Mouse (Mus musculus) cortical plate, adult 2 months (tissue): ENCODE measurements around the gene Ndufa3. TPM values are rescaled to one million over a fixed set of nuclear protein-coding genes. Genes with fewer than 3 reads are reported as not detected.
"Not testable (repeated sequence)": the region's sequence is repeated elsewhere in the genome, so short reads cannot be mapped to it uniquely, and the experiment has no call there.

Experiments
- H3K27ac ChIP-seq: fragments of 200-500 bp; 2 replicates; pipeline ENCODE4 v1.5.1; 2012; ENCODE audit warnings: low read length, control low read depth, inconsistent platforms; ENCODE audit not compliant: insufficient read depth
- H3K4me1 ChIP-seq: fragments of 200-500 bp; 2 replicates; pipeline ENCODE4 v1.6.1; 2011; ENCODE audit warnings: low read length; ENCODE audit not compliant: control insufficient read depth, insufficient read depth
- H3K4me3 ChIP-seq: fragments of 200-500 bp; 2 replicates; pipeline ENCODE4 v1.5.1; 2011; ENCODE audit warnings: mild to moderate bottlenecking, low read length, control low read depth; ENCODE audit not compliant: insufficient read depth
- CTCF ChIP-seq: fragments of 200-500 bp; IDR thresholded peaks from 2 replicates; pipeline ENCODE4 v1.5.1; 2011; ENCODE audit warnings: mild to moderate bottlenecking, control low read depth, low read length; ENCODE audit not compliant: insufficient read depth; ENCODE audit errors: extremely low read depth
- POLR2A ChIP-seq: fragments of 200-500 bp; IDR thresholded peaks from 2 replicates; pipeline ENCODE4 v1.6.1; 2011; ENCODE audit warnings: mild to moderate bottlenecking, low read length, control low read depth; ENCODE audit not compliant: insufficient read depth; ENCODE audit errors: extremely low read depth
- polyA plus RNA-seq: library from polyadenylated mRNA; depleted of rRNA; stranded (reverse); fragments of >200 nt; gene quantifications from 2 replicates; pipeline ENCODE4 v1.2.3, GENCODE M21; 2012; rRNA removed

Ndufa3 gene
- polyA plus RNA-seq, result 366 and 413 TPM in 2 replicates

GRCm38 (mm10) chr7:3617242-3617995 is at the start of gene Ndufa3:
Ndufa3 (plus strand) TSS chr7:3617373.
- H3K4me1 ChIP-seq, result 0 out of 2 replicates have a peak, but pooled peaks cover 2% of the 10 kb centered on the region
- H3K27ac ChIP-seq, result peak within 1 kb of the TSS; percentile 71
- TF ChIP-seq POLR2A, result peak; percentile 91
- TF ChIP-seq CTCF, result no peak
- peak within 1 kb of the TSS; percentile 88 for H3K4me3 ChIP-seq

- TF ChIP-seq POLR2A, result no peak
- TF ChIP-seq CTCF, result no peak
- no peak overlapping the region for H3K27ac ChIP-seq
- H3K4me1 ChIP-seq, result no peaks in the 10 kb centered on the region
- no peak overlapping the region for H3K4me3 ChIP-seq
These were observed 47.4 kb upstream of the Ndufa3 start for GRCm38 (mm10) chr7:3569725-3570124.

- not testable (repeated sequence) for H3K27ac ChIP-seq, H3K4me1 ChIP-seq, H3K4me3 ChIP-seq
These were observed 46.6 kb upstream of the Ndufa3 start for GRCm38 (mm10) chr7:3570580-3570979.

- no peaks in the 10 kb centered on the region for H3K4me1 ChIP-seq
- TF ChIP-seq POLR2A (no peak), CTCF (no peak)
These were observed 45.3 kb upstream of the Ndufa3 start for GRCm38 (mm10) chr7:3571847-3572246.

GRCm38 (mm10) chr7:3574216-3574615 is 43.0 kb upstream of the Ndufa3 start:
- Histone ChIP-seq H3K4me1 (no peaks in the 10 kb centered on the region), H3K4me3 (no peak overlapping the region), H3K27ac (no peak overlapping the region)
- TF ChIP-seq POLR2A (no peak), CTCF (peak; percentile 67)

More at GRCm38 (mm10) chr7:3571847-3572246, 45.3 kb upstream of the Ndufa3 start:
- Histone ChIP-seq H3K4me3 (no peak overlapping the region), H3K27ac (no peak overlapping the region)

GRCm38 (mm10) chr7:3576354-3577124 is 40.6 kb upstream of the Ndufa3 start:
- H3K4me3 ChIP-seq, result no peak overlapping the region
- no peak overlapping the region for H3K27ac ChIP-seq
- TF ChIP-seq POLR2A (no peak), CTCF (no peak)
- no peaks in the 10 kb centered on the region for H3K4me1 ChIP-seq

GRCm38 (mm10) chr7:3578196-3578595 is 39.0 kb upstream of the Ndufa3 start:
- H3K4me1 ChIP-seq, result no peaks in the 10 kb centered on the region
- H3K4me3 ChIP-seq, result no peak overlapping the region
- no peak overlapping the region for H3K27ac ChIP-seq
- TF ChIP-seq CTCF (no peak), POLR2A (no peak)

- Histone ChIP-seq H3K4me1 (no peaks in the 10 kb centered on the region), H3K27ac (no peak overlapping the region), H3K4me3 (no peak overlapping the region)
- no peak for TF ChIP-seq POLR2A
- TF ChIP-seq CTCF, result no peak
These were observed 38.1 kb upstream of the Ndufa3 start for GRCm38 (mm10) chr7:3578952-3579546.

- H3K4me3 ChIP-seq, result no peak overlapping the region
- TF ChIP-seq POLR2A (no peak), CTCF (no peak)
- no peak overlapping the region for H3K27ac ChIP-seq
- no peaks in the 10 kb centered on the region for H3K4me1 ChIP-seq
These were observed 37.1 kb upstream of the Ndufa3 start for GRCm38 (mm10) chr7:3580029-3580428.
